8 mouse cellular contexts compared by ENCODE assay signal in the genomic region with DNA sequence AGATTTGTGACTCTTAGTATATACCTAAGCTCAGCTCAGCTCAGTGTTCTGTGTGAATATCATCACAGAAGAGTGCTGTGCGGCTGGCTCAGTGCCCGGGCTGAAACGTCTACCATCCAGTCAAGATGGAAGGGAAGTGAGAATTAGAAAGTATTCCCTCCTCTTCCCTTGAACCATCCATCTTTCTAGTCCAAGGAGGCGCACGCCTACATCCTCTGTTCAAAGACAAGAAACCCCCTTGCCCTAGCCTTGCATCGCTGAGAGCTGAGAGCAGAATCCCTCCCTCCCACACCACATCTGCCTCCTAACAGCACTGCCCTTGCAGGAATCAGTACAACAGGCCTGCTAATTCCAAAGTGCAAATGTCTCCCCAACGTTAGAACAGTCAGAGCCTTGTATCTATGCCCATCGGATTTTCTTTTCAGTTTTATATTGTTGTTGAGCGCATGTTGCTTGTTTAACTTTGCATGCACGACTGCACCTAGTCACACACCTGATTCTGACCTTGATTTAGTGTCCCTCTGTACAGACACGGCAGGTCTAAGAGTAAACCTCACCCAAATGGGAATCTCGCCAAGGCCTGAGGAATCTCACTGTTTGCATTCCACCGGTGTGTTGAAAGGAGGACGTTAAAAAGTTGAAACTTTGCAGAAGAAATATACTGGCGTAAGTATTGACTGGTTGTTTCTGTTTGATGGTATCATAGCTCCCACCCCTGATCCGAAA.
DNase-seq lines count a peak whose midpoint lies in the region; ATAC-seq lines count a peak whose summit lies in the region.

No protein-coding gene starts in this region.

- DNase-seq in left cerebral cortex, adult 18-20 months (ENCODE audit: low spot score in 2 of 2) = peak; percentile 63 to 77
- no peak for DNase-seq in left cerebral cortex, adult 11 months (ENCODE audit: low spot score)
- peak; percentile 16 to 41 for DNase-seq in frontal cortex, postnatal 25 days (ENCODE audit: low spot score in 2 of 2)
- no peak for DNase-seq in liver, embryonic 11.5 days (ENCODE audit: low spot score)

- H3K4me3 ChIP-seq in kidney, embryonic 15.5 days (replicated peaks) = no peak overlapping the region
- no peak overlapping the region for H3K4me3 ChIP-seq in liver, embryonic 11.5 days (ENCODE audit: low read depth, low read length)
- no peak overlapping the region for H3K4me3 ChIP-seq in stomach, embryonic 16.5 days (replicated peaks; ENCODE audit: low read length)

- 0 out of 2 replicates have a peak overlapping the region, but pooled peaks have one; percentile 5 for H3K4me2 ChIP-seq in kidney, embryonic 15.5 days
- H3K4me2 ChIP-seq in liver, embryonic 11.5 days = no peak overlapping the region
- peak overlapping the region; percentile 25; the same call in 1 of the 2 replicates for H3K4me2 ChIP-seq in stomach, embryonic 16.5 days (ENCODE audit: low read depth, low read length)

- WGBS in kidney, embryonic 15.5 days = 24% methylated on average over 16 of the region's 16 CpGs
- 57% methylated on average over 16 of the region's 16 CpGs for WGBS in liver, embryonic 11.5 days
- 19% methylated on average over 16 of the region's 16 CpGs for WGBS in stomach, embryonic 16.5 days

- H3K9me3 ChIP-seq in kidney, embryonic 15.5 days (replicated peaks) = no peaks in the 10 kb centered on the region
- no peaks in the 10 kb centered on the region for H3K9me3 ChIP-seq in liver, embryonic 11.5 days (ENCODE audit: control insufficient read depth, low read length)
- no peaks in the 10 kb centered on the region for H3K9me3 ChIP-seq in stomach, embryonic 16.5 days (replicated peaks; ENCODE audit: control insufficient read depth, low read length)

- H3K9ac ChIP-seq in kidney, embryonic 15.5 days = no peak overlapping the region
- H3K9ac ChIP-seq in liver, embryonic 11.5 days (ENCODE audit: low read depth, low read length) = no peak overlapping the region
- H3K9ac ChIP-seq in stomach, embryonic 16.5 days (ENCODE audit: low read length) = no peak overlapping the region

- no peaks in the 10 kb centered on the region for H3K36me3 ChIP-seq in kidney, embryonic 15.5 days
- H3K36me3 ChIP-seq in liver, embryonic 11.5 days (ENCODE audit: control insufficient read depth, insufficient read depth, low read length) = no peaks in the 10 kb centered on the region
- H3K36me3 ChIP-seq in stomach, embryonic 16.5 days (ENCODE audit: control insufficient read depth, insufficient read depth, low read length) = no peaks in the 10 kb centered on the region

- 0 out of 2 replicates have a peak, but pooled peaks cover 6% of the 10 kb centered on the region for H3K4me1 ChIP-seq in kidney, embryonic 15.5 days
- H3K4me1 ChIP-seq in liver, embryonic 11.5 days (replicated peaks; ENCODE audit: control insufficient read depth, insufficient read depth, low read length) = no peaks in the 10 kb centered on the region
- H3K4me1 ChIP-seq in stomach, embryonic 16.5 days (ENCODE audit: control insufficient read depth, insufficient read depth, low read length) = peaks cover 4% of the 10 kb centered on the region

- no peaks in the 10 kb centered on the region for H3K27me3 ChIP-seq in kidney, embryonic 15.5 days
- no peaks in the 10 kb centered on the region for H3K27me3 ChIP-seq in liver, embryonic 11.5 days (replicated peaks; ENCODE audit: control insufficient read depth, insufficient read depth, low read length)
- H3K27me3 ChIP-seq in stomach, embryonic 16.5 days (ENCODE audit: control insufficient read depth, insufficient read depth, low read length) = no peaks in the 10 kb centered on the region

- ATAC-seq in kidney, embryonic 15.5 days (replicated peaks; ENCODE audit: low FRiP score) = peak; percentile 69; the same call in 1 of the 2 replicates
- ATAC-seq in liver, embryonic 11.5 days (replicated peaks; ENCODE audit: low FRiP score) = peak; percentile 31; the same call in 1 of the 2 replicates
- ATAC-seq in stomach, embryonic 16.5 days (ENCODE audit: insufficient read depth, low FRiP score) = peak; percentile 89
- ATAC-seq in erythroblast, adult 5-6 weeks (replicated peaks; ENCODE audit: low FRiP score, poor library complexity, severe bottlenecking) = no peak
- no peak for ATAC-seq in inflammation-experienced regulatory T-cells, adult 6 months

- peak overlapping the region; percentile 45; the same call in 1 of the 2 replicates for H3K27ac ChIP-seq in kidney, embryonic 15.5 days
- H3K27ac ChIP-seq in liver, embryonic 11.5 days (ENCODE audit: low read depth, low read length) = no peak overlapping the region; the same call in 1 of the 2 replicates
- peak overlapping the region; percentile 75 for H3K27ac ChIP-seq in stomach, embryonic 16.5 days (ENCODE audit: low read length)

Comparison
In these comparisons a context has a peak if more than half of its experiments do, and no peak if none do; other contexts are left out.
1. DNase-seq: peak in left cerebral cortex, adult 18-20 months (2 of 2) and frontal cortex, postnatal 25 days (2 of 2); none in left cerebral cortex, adult 11 months (single experiment) and liver, embryonic 11.5 days (single experiment).
2. ATAC-seq: peak in kidney, embryonic 15.5 days (single experiment), liver, embryonic 11.5 days (single experiment) and stomach, embryonic 16.5 days (single experiment); none in erythroblast, adult 5-6 weeks (single experiment) and inflammation-experienced regulatory T-cells, adult 6 months (single experiment).